ENCODE assay signal across 17 mouse cellular contexts in the genomic region with DNA sequence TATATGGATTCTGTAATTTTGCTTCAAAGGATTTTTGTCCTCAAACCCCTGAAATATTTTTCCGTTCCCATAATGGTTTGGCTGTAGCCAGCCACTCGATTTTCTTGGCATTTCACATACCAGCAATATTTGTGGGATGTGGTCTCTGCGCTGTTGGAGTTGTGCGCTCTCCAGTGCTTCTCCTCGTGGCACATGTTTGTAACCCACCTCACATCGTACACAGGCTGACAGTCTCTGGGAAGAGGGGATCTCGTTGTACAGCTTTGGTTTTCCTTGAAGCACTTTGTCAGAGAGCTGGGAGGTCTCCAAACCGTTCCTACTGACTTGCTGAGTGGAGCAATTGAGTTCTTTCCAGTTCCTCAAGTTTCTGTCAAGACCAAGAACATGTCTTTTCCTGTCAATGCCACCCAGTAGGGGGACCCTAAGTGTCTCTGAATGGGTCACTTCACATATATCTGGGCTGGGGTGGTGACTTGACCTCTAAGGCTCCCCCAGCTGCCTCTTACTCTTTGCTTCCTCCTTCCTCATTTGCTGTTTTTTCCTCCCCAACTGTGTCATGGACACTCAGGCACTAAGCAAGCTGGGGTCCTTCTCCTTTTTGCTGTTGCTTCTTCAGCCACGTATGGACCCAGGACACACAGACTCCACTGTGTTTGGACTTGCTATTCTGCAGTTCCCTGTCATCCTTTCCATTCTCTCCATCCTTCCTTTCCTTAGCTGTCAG.
"Had no signal": no experiment of that assay in that cellular context is flagged by ENCODE, and none has a peak within 500 bp of the region (broad histone marks: within the 10 kb centered on the region; RNA-seq: fewer than 3 reads in every experiment).

No protein-coding gene starts in this region.

- H3K4me2 ChIP-seq: kidney, embryonic 15.5 days; limb, embryonic 12.5 days; liver, embryonic 13.5 days; midbrain, embryonic 11.5 days had no signal

- H3K9me3 ChIP-seq: kidney, embryonic 15.5 days; limb, embryonic 12.5 days; liver, embryonic 13.5 days had no signal

- H3K9ac ChIP-seq: kidney, embryonic 15.5 days; limb, embryonic 12.5 days; liver, embryonic 13.5 days had no signal

- H3K27ac ChIP-seq: kidney, embryonic 15.5 days; left cerebral cortex, adult 2 months; limb, embryonic 12.5 days; liver, embryonic 13.5 days; macrophage; stomach, postnatal 0 days had no signal

- H3K36me3 ChIP-seq: kidney, embryonic 15.5 days; limb, embryonic 12.5 days; liver, embryonic 13.5 days had no signal

- H3K4me1 ChIP-seq: liver, embryonic 13.5 days had no signal

- H3K27me3 ChIP-seq: kidney, embryonic 15.5 days; limb, embryonic 12.5 days; liver, embryonic 13.5 days had no signal

- DNase-seq: kidney, adult 11 months; kidney, adult 8-10 months; kidney, postnatal 10 days; kidney, postnatal 36 days; layer of hippocampus, postnatal 36 days; liver; liver, embryonic 13.5 days; lung, adult 2 months; midbrain, embryonic 14.5 days; thymus, adult 2 months; thymus, postnatal 25 days had no signal

- H3K4me3 ChIP-seq: kidney, embryonic 15.5 days; left cerebral cortex, adult 2 months; limb, embryonic 12.5 days; liver, embryonic 13.5 days had no signal
